Mouse (Mus musculus) cortical plate, adult 2 months (tissue): Measurements from ENCODE around the gene Pip4k2c.

Experiments
- CTCF ChIP-seq: fragments of 200-500 bp; IDR thresholded peaks from 2 replicates; pipeline ENCODE4 v1.5.1; 2011; ENCODE audit warnings: mild to moderate bottlenecking, control low read depth, low read length; ENCODE audit not compliant: insufficient read depth; ENCODE audit errors: extremely low read depth
- POLR2A ChIP-seq: fragments of 200-500 bp; IDR thresholded peaks from 2 replicates; pipeline ENCODE4 v1.6.1; 2011; ENCODE audit warnings: mild to moderate bottlenecking, low read length, control low read depth; ENCODE audit not compliant: insufficient read depth; ENCODE audit errors: extremely low read depth

GRCm38 (mm10) chr10:127174170-127174569 is 37.2 kb downstream of the Pip4k2c start:
- TF ChIP-seq POLR2A (no peak), CTCF (no peak)
